Mouse (Mus musculus) kidney, embryonic 16.5 days (tissue): Measurements from ENCODE around the gene Hsf2. TPM values are rescaled to one million over a fixed set of nuclear protein-coding genes. Genes with fewer than 3 reads are reported as not detected.
"Not testable (repeated sequence)": the region's sequence is repeated elsewhere in the genome, so short reads cannot be mapped to it uniquely, and the experiment has no call there.

ENCODE experiments used
- ATAC-seq: fragments of 200-750 bp; cut with Nextera tagmentation; 2 replicates; pipeline ENCODE4 v1.8.0; 2017; ENCODE audit warnings: moderate TSS enrichment; ENCODE audit not compliant: low FRiP score, low TSS enrichment
- H3K27ac ChIP-seq: fragments of 300-500 bp; sonication (generic); 2 replicates; pipeline ENCODE4 v1.5.1; 2014; ENCODE audit warnings: low read length
- H3K27me3 ChIP-seq: fragments of 300-500 bp; sonication (generic); 2 replicates; pipeline ENCODE4 v1.6.1; 2014; ENCODE audit warnings: low read length, control low read depth, mixed read lengths; ENCODE audit not compliant: insufficient read depth
- H3K36me3 ChIP-seq: fragments of 300-500 bp; sonication (generic); 2 replicates; pipeline ENCODE4 v1.6.1; 2014; ENCODE audit warnings: low read length, control low read depth, mixed read lengths; ENCODE audit not compliant: insufficient read depth
- H3K4me1 ChIP-seq: fragments of 300-500 bp; sonication (generic); 2 replicates; pipeline ENCODE4 v1.6.1; 2014; ENCODE audit warnings: low read length, control low read depth, mixed read lengths; ENCODE audit not compliant: insufficient read depth
- H3K4me2 ChIP-seq: fragments of 300-500 bp; sonication (generic); replicated peaks from 2 replicates; pipeline ENCODE4 v1.6.1; 2014; ENCODE audit warnings: low read depth, low read length
- H3K4me3 ChIP-seq: fragments of 300-500 bp; sonication (generic); 2 replicates; pipeline ENCODE4 v1.5.1; 2014; ENCODE audit warnings: mild to moderate bottlenecking, low read length
- H3K9ac ChIP-seq: fragments of 300-500 bp; sonication (generic); replicated peaks from 2 replicates; pipeline ENCODE4 v1.6.1; 2014; ENCODE audit warnings: low read length
- H3K9me3 ChIP-seq: fragments of 300-500 bp; sonication (generic); 2 replicates; pipeline ENCODE4 v1.6.1; 2016; ENCODE audit warnings: low read length, control low read depth
- WGBS: fragments of 180-500 bp; shearing (Covaris S2); extraction: QIAGEN DNeasy Blood & Tissue Kit; methylation state at CpG from one replicate; pipeline ENCODE4 v1.1.7; 2014; 5-methylcytosine and 5-hydroxymethylcytosine counted together
- polyA plus RNA-seq: library from polyadenylated mRNA; unstranded; fragments of >200 nt; fragmentation: Nextera tagmentation; extraction: Ambion mirVana; gene quantifications from 2 replicates; pipeline ENCODE4 v1.2.1, GENCODE M21; 2015

Hsf2 gene
- polyA plus RNA-seq, 1 experiment from 2014 or later = 22.5 TPM

GRCm38 (mm10) chr10:57531076-57531475 is 44.9 kb downstream of the Hsf2 start:
- Histone ChIP-seq H3K36me3 (peaks cover 12% of the 10 kb centered on the region), H3K9ac (0 out of 2 replicates have a peak overlapping the region, but pooled peaks have one; percentile 22), H3K4me3 (peak overlapping the region; percentile 89), H3K4me1 (peaks cover 13% of the 10 kb centered on the region), H3K27ac (no peak overlapping the region), H3K4me2 (peak overlapping the region; percentile 75), H3K9me3 (no peaks in the 10 kb centered on the region), H3K27me3 (no peaks in the 10 kb centered on the region)
- WGBS = 59% methylated on average over 2 of the region's 2 CpGs
- no peak for ATAC-seq

GRCm38 (mm10) chr10:57531616-57532217 is 45.5 kb downstream of the Hsf2 start:
- peaks cover 6% of the 10 kb centered on the region for H3K36me3 ChIP-seq
- peaks cover 13% of the 10 kb centered on the region for H3K4me1 ChIP-seq
- peak overlapping the region; percentile 79 for H3K27ac ChIP-seq
- peak overlapping the region; percentile 75 for H3K4me2 ChIP-seq
- peak overlapping the region; percentile 88 for H3K9ac ChIP-seq
- ATAC-seq = no peak
- no peaks in the 10 kb centered on the region for H3K9me3 ChIP-seq
- H3K27me3 ChIP-seq = no peaks in the 10 kb centered on the region
- H3K4me3 ChIP-seq = peak overlapping the region; percentile 89
- WGBS = 4% methylated on average over 26 of the region's 28 CpGs

- Histone ChIP-seq H3K27me3 (no peaks in the 10 kb centered on the region), H3K4me3 (peak within 1 kb of the TSS; percentile 89), H3K27ac (peak within 1 kb of the TSS; percentile 79), H3K4me2 (peak within 1 kb of the TSS; percentile 75), H3K9ac (peak within 1 kb of the TSS; percentile 88), H3K4me1 (peaks cover 13% of the 10 kb centered on the region), H3K9me3 (no peaks in the 10 kb centered on the region), H3K36me3 (no peaks in the 10 kb centered on the region)
- 14% methylated on average over 43 of the region's 49 CpGs for WGBS
- ATAC-seq = peak; percentile 100
Measured at GRCm38 (mm10) chr10:57532218-57533101, 46.3 kb downstream of the Hsf2 start, which contains the start of gene Serinc1. Serinc1 (minus strand) TSS chr10:57532530.

GRCm38 (mm10) chr10:57543890-57544289 is 57.7 kb downstream of the Hsf2 start:
- H3K27me3 ChIP-seq, ATAC-seq, H3K4me1 ChIP-seq, H3K36me3 ChIP-seq, H3K4me2 ChIP-seq, H3K9ac ChIP-seq, H3K4me3 ChIP-seq, H3K27ac ChIP-seq, H3K9me3 ChIP-seq: not testable (repeated sequence)
- WGBS = 83% methylated on average over 9 of the region's 9 CpGs

- no peak for ATAC-seq
- no peaks in the 10 kb centered on the region for H3K36me3 ChIP-seq
- no peaks in the 10 kb centered on the region for H3K4me1 ChIP-seq
- H3K9ac ChIP-seq = no peak overlapping the region
- H3K27me3 ChIP-seq = no peaks in the 10 kb centered on the region
- WGBS = 84% methylated on average over 4 of the region's 4 CpGs
- no peak overlapping the region for H3K27ac ChIP-seq
- H3K4me3 ChIP-seq = no peak overlapping the region
- no peak overlapping the region for H3K4me2 ChIP-seq
- H3K9me3 ChIP-seq = no peaks in the 10 kb centered on the region
Measured at GRCm38 (mm10) chr10:57549631-57550030, 63.4 kb downstream of the Hsf2 start.

- Histone ChIP-seq H3K36me3 (no peaks in the 10 kb centered on the region), H3K4me3 (no peak overlapping the region), H3K27me3 (no peaks in the 10 kb centered on the region), H3K9ac (no peak overlapping the region), H3K27ac (no peak overlapping the region), H3K4me1 (no peaks in the 10 kb centered on the region), H3K9me3 (no peaks in the 10 kb centered on the region), H3K4me2 (no peak overlapping the region)
- ATAC-seq = no peak
- WGBS = 90% methylated on average over 1 of the region's 1 CpGs
Measured at GRCm38 (mm10) chr10:57553719-57554118, 67.5 kb downstream of the Hsf2 start.

GRCm38 (mm10) chr10:57557597-57557996 is 71.4 kb downstream of the Hsf2 start:
- no peaks in the 10 kb centered on the region for H3K9me3 ChIP-seq
- no peak overlapping the region for H3K4me3 ChIP-seq
- no peak overlapping the region for H3K4me2 ChIP-seq
- H3K4me1 ChIP-seq = no peaks in the 10 kb centered on the region
- no peaks in the 10 kb centered on the region for H3K36me3 ChIP-seq
- H3K27ac ChIP-seq = no peak overlapping the region
- WGBS = 82% methylated on average over 5 of the region's 5 CpGs
- no peak for ATAC-seq
- no peak overlapping the region for H3K9ac ChIP-seq
- H3K27me3 ChIP-seq = no peaks in the 10 kb centered on the region

Other genes starting within 250 kb of the Hsf2 start
- 153 and 163 TPM in 2 replicates for gene Serinc1, start 46.1 kb downstream of the Hsf2 start, polyA plus RNA-seq
- 4.1 and 5.1 TPM in 2 replicates for gene Pkib, start 145.6 kb downstream of the Hsf2 start, polyA plus RNA-seq